Mouse (Mus musculus): ENCODE data around the gene Fbrsl1. TPM values are rescaled to one million over a fixed set of nuclear protein-coding genes. Genes with fewer than 3 reads are reported as not detected.
A peak's percentile ranks its signal among the peaks of the same experiment; 100 is the strongest.

The Fbrsl1 gene
- polyA plus RNA-seq, 1 experiment from 2014 or later = 23.9 TPM

DNA sequence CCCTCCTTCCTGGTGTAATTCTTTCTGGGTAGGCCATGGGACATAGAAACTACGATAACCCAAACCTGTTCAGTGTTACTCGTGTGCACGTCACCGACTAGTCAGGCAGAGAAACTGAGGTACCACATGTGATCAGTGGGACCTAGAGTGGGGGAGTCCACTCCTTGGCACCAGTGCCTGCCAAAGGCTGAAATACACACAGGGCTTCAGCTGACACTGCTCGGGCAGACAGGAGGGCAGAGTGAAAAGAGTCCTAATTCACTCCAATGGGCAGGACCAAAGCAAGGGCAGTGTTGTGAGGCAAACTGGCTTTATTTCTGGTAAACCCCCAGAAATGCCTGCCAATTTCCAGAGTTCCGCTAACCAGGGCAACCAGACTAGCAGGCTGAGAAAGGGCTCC is 26.9 kb downstream of the Fbrsl1 start:
- H3K9ac ChIP-seq (replicated peaks; ENCODE audit: low read depth, low read length) = no peak overlapping the region
- H3K36me3 ChIP-seq (ENCODE audit: control insufficient read depth, insufficient read depth) = no peaks in the 10 kb centered on the region
- H3K4me1 ChIP-seq (replicated peaks; ENCODE audit: control insufficient read depth, insufficient read depth, low read length) = peaks cover 21% of the 10 kb centered on the region
- no peak overlapping the region for H3K27ac ChIP-seq (ENCODE audit: low read length)
- no peak for ATAC-seq
- no peaks in the 10 kb centered on the region for H3K27me3 ChIP-seq (replicated peaks; ENCODE audit: control insufficient read depth, insufficient read depth, low read length)
- no peak overlapping the region for H3K4me3 ChIP-seq (replicated peaks; ENCODE audit: low read length)
- H3K4me2 ChIP-seq (ENCODE audit: low read length) = no peak overlapping the region
- WGBS = 72% methylated on average over 6 of the region's 6 CpGs
- no peaks in the 10 kb centered on the region for H3K9me3 ChIP-seq (ENCODE audit: control insufficient read depth, low read length)

DNA sequence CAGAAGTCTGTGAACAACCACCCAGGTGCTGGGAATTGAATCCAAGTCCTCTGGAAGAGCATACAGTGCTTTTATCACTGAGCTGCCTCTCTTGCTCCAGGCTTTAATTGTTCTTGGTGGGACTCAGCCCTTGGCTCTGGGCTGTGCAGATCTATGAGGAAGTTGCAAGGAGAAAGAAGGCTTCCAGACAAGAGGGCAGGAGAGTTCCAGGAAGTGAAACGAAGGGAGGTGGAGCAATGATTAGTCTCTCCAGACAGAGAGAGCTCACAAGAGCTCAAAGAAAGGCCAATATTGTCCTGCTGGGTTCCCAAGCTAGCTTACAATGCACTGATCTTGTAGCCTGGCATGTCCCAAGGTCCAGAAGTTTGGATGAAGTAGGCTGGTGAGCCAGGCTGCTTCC is 27.4 kb downstream of the Fbrsl1 start:
- WGBS = 35% methylated on average over 1 of the region's 1 CpGs
- no peaks in the 10 kb centered on the region for H3K27me3 ChIP-seq (replicated peaks; ENCODE audit: control insufficient read depth, insufficient read depth, low read length)
- H3K9me3 ChIP-seq (ENCODE audit: control insufficient read depth, low read length) = no peaks in the 10 kb centered on the region
- H3K9ac ChIP-seq (replicated peaks; ENCODE audit: low read depth, low read length) = no peak overlapping the region
- H3K36me3 ChIP-seq (ENCODE audit: control insufficient read depth, insufficient read depth) = no peaks in the 10 kb centered on the region
- H3K4me2 ChIP-seq (ENCODE audit: low read length) = no peak overlapping the region
- H3K4me1 ChIP-seq (replicated peaks; ENCODE audit: control insufficient read depth, insufficient read depth, low read length) = peaks cover 25% of the 10 kb centered on the region
- no peak overlapping the region for H3K27ac ChIP-seq (ENCODE audit: low read length)
- H3K4me3 ChIP-seq (replicated peaks; ENCODE audit: low read length) = no peak overlapping the region
- no peak for ATAC-seq

DNA sequence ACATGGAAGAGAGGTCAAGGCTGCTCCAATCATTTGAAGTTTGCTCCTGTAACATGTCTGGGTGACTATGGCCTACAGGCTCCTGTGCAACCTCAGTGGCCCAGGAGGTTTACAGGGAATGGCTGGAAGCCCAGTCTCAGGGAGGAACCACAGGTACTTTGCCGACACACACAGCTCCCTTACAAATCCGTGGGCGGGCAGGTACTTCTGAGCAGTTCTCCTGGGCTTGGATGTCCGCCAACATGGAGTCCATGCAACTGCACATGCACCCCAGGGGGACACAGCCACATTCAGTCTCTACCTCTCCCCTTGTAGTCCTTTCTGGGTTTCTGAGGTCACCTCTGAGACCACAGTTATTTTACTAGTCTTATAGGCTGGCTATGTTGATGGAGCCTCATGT is 28.1 kb downstream of the Fbrsl1 start:
- ATAC-seq = no peak
- no peak overlapping the region for H3K4me3 ChIP-seq (replicated peaks; ENCODE audit: low read length)
- H3K9me3 ChIP-seq (ENCODE audit: control insufficient read depth, low read length) = no peaks in the 10 kb centered on the region
- no peak overlapping the region for H3K27ac ChIP-seq (ENCODE audit: low read length)
- WGBS = 79% methylated on average over 4 of the region's 4 CpGs
- H3K9ac ChIP-seq (replicated peaks; ENCODE audit: low read depth, low read length) = no peak overlapping the region
- H3K27me3 ChIP-seq (replicated peaks; ENCODE audit: control insufficient read depth, insufficient read depth, low read length) = no peaks in the 10 kb centered on the region
- no peak overlapping the region for H3K4me2 ChIP-seq (ENCODE audit: low read length)
- H3K4me1 ChIP-seq (replicated peaks; ENCODE audit: control insufficient read depth, insufficient read depth, low read length) = peaks cover 32% of the 10 kb centered on the region
- no peaks in the 10 kb centered on the region for H3K36me3 ChIP-seq (ENCODE audit: control insufficient read depth, insufficient read depth)

DNA sequence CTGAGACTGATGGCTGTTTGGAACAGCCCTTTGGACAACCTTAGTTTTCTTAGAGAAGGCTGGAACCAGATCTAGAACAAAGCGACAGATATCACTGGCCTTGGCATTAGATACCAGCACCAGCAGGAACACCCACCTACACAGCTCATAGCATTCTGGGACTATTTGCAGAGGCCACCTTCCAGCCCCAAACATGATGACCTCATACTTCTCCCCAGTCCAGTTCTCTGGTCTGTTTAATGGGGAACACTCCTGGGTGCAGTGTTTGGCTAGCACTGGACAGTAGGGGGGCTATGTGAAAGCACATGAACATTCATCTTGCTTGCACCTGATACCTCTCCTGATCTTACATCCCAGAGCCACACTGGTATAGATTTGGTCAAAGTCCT is 29.8 kb downstream of the Fbrsl1 start:
- Histone ChIP-seq H3K4me2 (ENCODE audit: low read length) (no peak overlapping the region), H3K4me1 (replicated peaks; ENCODE audit: control insufficient read depth, insufficient read depth, low read length) (peaks cover 41% of the 10 kb centered on the region), H3K9ac (replicated peaks; ENCODE audit: low read depth, low read length) (no peak overlapping the region), H3K9me3 (ENCODE audit: control insufficient read depth, low read length) (no peaks in the 10 kb centered on the region), H3K27me3 (replicated peaks; ENCODE audit: control insufficient read depth, insufficient read depth, low read length) (no peaks in the 10 kb centered on the region), H3K27ac (ENCODE audit: low read length) (no peak overlapping the region), H3K4me3 (replicated peaks; ENCODE audit: low read length) (no peak overlapping the region), H3K36me3 (ENCODE audit: control insufficient read depth, insufficient read depth) (no peaks in the 10 kb centered on the region)
- no peak for ATAC-seq
- WGBS = 96% methylated on average over 1 of the region's 1 CpGs

DNA sequence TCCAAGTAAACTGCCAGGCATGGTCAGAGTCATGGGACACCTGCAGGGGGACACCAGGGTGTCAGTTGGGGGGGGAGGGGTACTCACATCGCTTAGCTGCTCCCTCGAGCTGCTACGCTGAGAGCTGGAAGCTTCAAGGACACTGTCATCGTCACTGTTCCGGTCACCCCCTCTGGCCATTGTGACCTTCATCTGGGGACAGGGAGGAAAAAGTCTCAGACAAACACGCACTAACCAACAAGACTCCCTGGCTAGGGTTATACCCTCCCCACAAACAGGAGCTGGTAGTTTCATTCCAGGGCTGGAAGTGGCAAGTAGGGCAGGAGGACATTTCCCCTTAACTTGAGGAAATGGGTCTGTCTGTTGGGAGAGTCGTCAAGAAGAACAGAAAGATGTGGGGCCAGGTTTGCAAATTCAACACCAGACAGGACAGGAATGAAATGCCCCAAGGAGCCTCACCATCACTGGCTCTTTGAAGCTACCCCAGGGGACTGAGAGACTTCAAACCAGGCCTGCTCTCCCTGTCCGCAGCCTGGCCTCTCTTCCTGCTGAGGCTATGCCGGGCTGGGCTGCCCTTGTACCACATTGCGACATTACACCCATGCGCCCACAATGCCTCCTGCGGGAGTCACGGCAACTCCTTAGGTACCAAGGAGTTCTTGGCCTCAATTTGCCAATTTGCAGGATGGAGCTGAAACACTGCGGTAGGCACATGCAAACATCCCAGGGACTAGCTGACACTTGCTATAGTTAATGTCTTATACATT is 30.4 kb downstream of the Fbrsl1 start:
- WGBS = 57% methylated on average over 14 of the region's 14 CpGs
- H3K27ac ChIP-seq (ENCODE audit: low read length) = peak overlapping the region; percentile 29; the same call in 1 of the 2 replicates

DNA sequence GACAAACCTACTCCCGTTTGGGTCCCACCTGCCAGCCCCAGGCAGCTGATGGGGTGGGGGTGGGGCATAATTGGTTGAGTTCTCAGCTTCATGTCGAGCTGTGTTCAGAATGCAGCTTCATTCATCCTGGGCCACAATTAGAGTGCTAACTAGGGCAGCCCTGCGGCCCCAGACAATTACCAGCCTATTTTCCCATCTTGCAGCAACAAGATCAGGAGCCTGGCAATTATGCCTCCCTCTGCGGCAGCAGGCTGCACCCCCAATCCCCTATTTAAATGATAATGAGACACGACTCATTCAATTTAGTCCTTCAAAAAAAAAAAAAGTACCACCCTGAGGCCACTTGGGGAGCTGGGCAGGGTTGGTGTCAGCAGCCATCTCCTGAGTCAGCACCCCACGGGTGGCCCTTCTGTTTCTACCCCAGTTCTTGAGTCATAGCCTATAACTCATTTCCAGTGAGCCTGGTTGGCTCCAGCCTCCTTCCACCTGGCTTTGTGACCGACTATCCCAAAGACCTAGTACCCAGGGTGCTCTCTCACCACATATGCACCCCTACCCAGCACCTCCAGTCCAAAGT is 31.4 kb downstream of the Fbrsl1 start:
- H3K4me1 ChIP-seq (replicated peaks; ENCODE audit: control insufficient read depth, insufficient read depth, low read length) = peaks cover 44% of the 10 kb centered on the region
- 2% methylated on average over 7 of the region's 7 CpGs for WGBS
- H3K4me3 ChIP-seq (replicated peaks; ENCODE audit: low read length) = no peak overlapping the region
- peak; percentile 93 for ATAC-seq
- no peaks in the 10 kb centered on the region for H3K9me3 ChIP-seq (ENCODE audit: control insufficient read depth, low read length)
- peak overlapping the region; percentile 29 for H3K27ac ChIP-seq (ENCODE audit: low read length)
- no peak overlapping the region for H3K9ac ChIP-seq (replicated peaks; ENCODE audit: low read depth, low read length)
- no peaks in the 10 kb centered on the region for H3K27me3 ChIP-seq (replicated peaks; ENCODE audit: control insufficient read depth, insufficient read depth, low read length)
- peak overlapping the region; percentile 18; the same call in 1 of the 2 replicates for H3K4me2 ChIP-seq (ENCODE audit: low read length)
- no peaks in the 10 kb centered on the region for H3K36me3 ChIP-seq (ENCODE audit: control insufficient read depth, insufficient read depth)

More for the DNA sequence above, 30.4 kb downstream of the Fbrsl1 start:
- peaks cover 44% of the 10 kb centered on the region for H3K4me1 ChIP-seq (replicated peaks; ENCODE audit: control insufficient read depth, insufficient read depth, low read length)
- no peaks in the 10 kb centered on the region for H3K9me3 ChIP-seq (ENCODE audit: control insufficient read depth, low read length)
- no peaks in the 10 kb centered on the region for H3K36me3 ChIP-seq (ENCODE audit: control insufficient read depth, insufficient read depth)
- no peak for ATAC-seq
- H3K4me2 ChIP-seq (ENCODE audit: low read length) = no peak overlapping the region
- no peak overlapping the region for H3K9ac ChIP-seq (replicated peaks; ENCODE audit: low read depth, low read length)
- H3K27me3 ChIP-seq (replicated peaks; ENCODE audit: control insufficient read depth, insufficient read depth, low read length) = no peaks in the 10 kb centered on the region
- H3K4me3 ChIP-seq (replicated peaks; ENCODE audit: low read length) = no peak overlapping the region

DNA sequence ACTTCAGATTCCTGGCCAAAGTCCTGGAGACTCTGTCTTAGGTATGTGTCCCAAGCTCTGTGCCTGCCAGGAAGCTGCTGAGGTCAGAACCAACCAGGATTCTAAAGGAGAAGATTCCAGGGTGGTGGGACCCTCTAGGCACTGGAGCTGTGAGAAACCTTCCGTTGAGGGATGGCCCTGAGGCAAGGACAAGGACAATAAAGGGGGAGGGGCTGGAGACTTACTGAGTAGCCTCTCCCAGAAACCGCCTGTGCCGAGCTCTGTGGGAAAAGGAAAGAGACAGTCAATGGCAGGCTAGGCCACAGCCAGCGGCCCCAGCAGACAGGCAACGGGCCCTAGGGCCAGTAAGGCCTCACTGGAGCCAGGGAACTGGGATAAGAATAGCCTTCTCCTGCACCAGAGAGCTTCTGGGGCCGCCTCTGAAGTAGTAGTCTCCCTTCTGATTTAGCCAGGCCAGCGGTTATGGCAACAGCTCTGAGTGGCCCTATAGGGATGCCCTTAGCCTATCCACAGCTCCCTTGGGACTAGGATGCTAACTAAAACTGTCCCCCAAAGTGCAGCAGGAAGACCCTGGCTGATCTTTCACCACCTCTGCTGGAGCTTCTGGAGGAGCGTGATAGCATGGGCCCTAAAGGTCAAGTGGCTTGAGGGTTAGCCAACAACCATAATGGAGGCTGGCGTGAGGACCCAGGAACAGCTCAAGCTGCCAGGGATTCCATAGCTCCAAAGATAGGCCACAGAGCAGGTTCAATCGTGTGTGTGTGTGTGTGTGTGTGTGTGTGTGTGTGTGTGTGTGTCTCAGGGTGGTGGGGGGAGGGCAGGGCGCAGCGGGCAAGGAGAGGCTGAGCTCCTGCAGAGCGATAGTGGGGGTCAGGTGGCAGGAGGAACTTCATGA is 32.2 kb downstream of the Fbrsl1 start:
- Histone ChIP-seq H3K4me1 (replicated peaks; ENCODE audit: control insufficient read depth, insufficient read depth, low read length) (peaks cover 44% of the 10 kb centered on the region), H3K36me3 (ENCODE audit: control insufficient read depth, insufficient read depth) (no peaks in the 10 kb centered on the region), H3K9me3 (ENCODE audit: control insufficient read depth, low read length) (no peaks in the 10 kb centered on the region), H3K9ac (replicated peaks; ENCODE audit: low read depth, low read length) (0 out of 2 replicates have a peak overlapping the region, but pooled peaks have one; percentile 27), H3K27me3 (replicated peaks; ENCODE audit: control insufficient read depth, insufficient read depth, low read length) (no peaks in the 10 kb centered on the region), H3K4me2 (ENCODE audit: low read length) (peak overlapping the region; percentile 18; the same call in 1 of the 2 replicates), H3K4me3 (replicated peaks; ENCODE audit: low read length) (no peak overlapping the region), H3K27ac (ENCODE audit: low read length) (peak overlapping the region; percentile 29)
- 14% methylated on average over 13 of the region's 13 CpGs for WGBS
- no peak for ATAC-seq

DNA sequence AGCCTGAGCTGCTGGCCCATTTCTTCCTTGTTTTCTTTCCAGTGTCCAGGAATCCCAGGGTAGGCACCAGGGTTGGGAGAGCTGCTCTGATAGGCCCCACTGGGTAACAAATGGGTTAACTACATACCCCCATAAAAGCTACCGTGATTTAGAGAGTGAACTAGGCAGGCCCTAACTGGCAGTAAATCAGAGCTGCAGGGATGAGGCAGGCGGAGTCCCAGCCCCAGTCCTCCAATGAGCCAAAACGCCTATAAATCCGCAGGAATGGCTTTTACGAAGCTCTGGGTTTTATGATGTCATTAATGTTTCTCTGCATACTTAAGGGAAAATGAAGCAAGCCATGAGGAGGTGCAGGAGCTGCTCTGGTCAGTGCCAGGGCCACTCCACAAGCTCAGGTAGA is 33.3 kb downstream of the Fbrsl1 start:
- H3K9ac ChIP-seq (replicated peaks; ENCODE audit: low read depth, low read length) = no peak overlapping the region
- 45% methylated on average over 5 of the region's 5 CpGs for WGBS
- peaks cover 44% of the 10 kb centered on the region for H3K4me1 ChIP-seq (replicated peaks; ENCODE audit: control insufficient read depth, insufficient read depth, low read length)
- H3K9me3 ChIP-seq (ENCODE audit: control insufficient read depth, low read length) = no peaks in the 10 kb centered on the region
- no peaks in the 10 kb centered on the region for H3K36me3 ChIP-seq (ENCODE audit: control insufficient read depth, insufficient read depth)
- no peak overlapping the region for H3K4me2 ChIP-seq (ENCODE audit: low read length)
- H3K27me3 ChIP-seq (replicated peaks; ENCODE audit: control insufficient read depth, insufficient read depth, low read length) = no peaks in the 10 kb centered on the region
- no peak for ATAC-seq
- no peak overlapping the region for H3K4me3 ChIP-seq (replicated peaks; ENCODE audit: low read length)
- no peak overlapping the region for H3K27ac ChIP-seq (ENCODE audit: low read length)

DNA sequence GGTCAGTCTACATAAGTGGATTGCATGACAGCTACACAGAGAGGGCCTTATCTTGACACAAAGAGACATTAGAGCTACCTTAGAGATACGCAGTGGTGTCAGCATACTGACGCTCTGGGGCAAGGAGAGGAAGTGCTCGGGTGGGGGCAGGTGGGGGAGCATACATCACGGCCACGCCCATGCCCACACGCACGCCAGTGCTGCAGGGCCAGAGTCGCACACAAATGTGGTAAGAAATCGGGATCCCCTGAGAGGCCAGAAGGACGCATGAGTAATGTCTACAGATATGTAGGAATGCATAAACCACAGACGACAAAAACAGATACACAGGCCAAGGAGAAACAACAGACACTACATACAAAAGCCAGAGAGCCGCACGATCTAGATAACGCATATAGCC is 35.3 kb downstream of the Fbrsl1 start:
- 91% methylated on average over 14 of the region's 14 CpGs for WGBS
- ATAC-seq = no peak
- H3K4me1 ChIP-seq (replicated peaks; ENCODE audit: control insufficient read depth, insufficient read depth, low read length) = peaks cover 40% of the 10 kb centered on the region
- no peak overlapping the region for H3K9ac ChIP-seq (replicated peaks; ENCODE audit: low read depth, low read length)
- no peaks in the 10 kb centered on the region for H3K9me3 ChIP-seq (ENCODE audit: control insufficient read depth, low read length)
- H3K27me3 ChIP-seq (replicated peaks; ENCODE audit: control insufficient read depth, insufficient read depth, low read length) = no peaks in the 10 kb centered on the region
- no peak overlapping the region for H3K27ac ChIP-seq (ENCODE audit: low read length)
- H3K36me3 ChIP-seq (ENCODE audit: control insufficient read depth, insufficient read depth) = no peaks in the 10 kb centered on the region
- H3K4me2 ChIP-seq (ENCODE audit: low read length) = no peak overlapping the region
- no peak overlapping the region for H3K4me3 ChIP-seq (replicated peaks; ENCODE audit: low read length)

All from forebrain, embryonic 16.5 days (tissue).